Mouse (Mus musculus): Measurements from ENCODE around the gene Neurl3. TPM values are rescaled to one million over a fixed set of nuclear protein-coding genes. Genes with fewer than 3 reads are reported as not detected.

The Neurl3 gene
- total RNA-seq (2012; rRNA removed), result 0.92 and 1.3 TPM in 2 replicates
- 1 to 10 TPM in 1 of 2 experiments, not detected in 1; 3.3 TPM for polyA plus RNA-seq (2012; ENCODE audit: insufficient read depth in 1 of 2, insufficient read length in 2 of 2, low read depth in 1 of 2, low replicate concordance in 2 of 2, missing spikeins in 1 of 2)

DNA sequence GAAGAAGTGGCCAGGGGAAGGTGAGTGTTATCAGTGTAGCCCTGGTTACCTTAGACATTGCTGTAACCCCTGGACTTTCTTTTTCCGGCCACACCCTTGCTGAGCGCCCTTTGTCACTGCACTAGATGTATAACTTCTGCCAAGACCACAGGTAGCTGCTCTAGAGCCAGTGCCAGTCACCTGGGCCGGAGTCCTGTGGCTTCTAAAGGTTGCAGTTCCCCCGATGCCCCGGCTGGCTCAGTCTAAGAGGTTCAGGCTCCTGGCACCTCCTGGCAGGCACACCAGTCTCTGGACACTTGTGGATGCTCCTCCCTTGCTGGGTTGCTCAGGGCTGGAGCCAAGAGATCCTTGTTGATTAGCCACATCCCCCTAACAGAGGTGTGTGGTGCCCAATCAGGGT lies at the start of gene Neurl3:
Gene Neurl3 (minus strand): TSS at position 225 of the 400 bp plus-strand sequence.
- Histone ChIP-seq H3K9me3 (replicated peaks; ENCODE audit: insufficient read depth, low read length) (no peaks in the 10 kb centered on the region), H3K36me3 (ENCODE audit: control insufficient read depth in 1 of 2, insufficient read depth in 2 of 2, low read length in 2 of 2) (peaks cover 0 to 23% of the 10 kb centered on the region in 2 experiments; a peak in 2 of 4 replicates), H3K27ac (ENCODE audit: control insufficient read depth, low read depth, low read length) (peak within 1 kb of the TSS; percentile 28), H3K9ac (ENCODE audit: control insufficient read depth, low read depth, low read length, poor library complexity, severe bottlenecking) (peak within 1 kb of the TSS; percentile 51), H3K4me3 (ENCODE audit: control insufficient read depth in 1 of 2, insufficient read depth in 1 of 2, low read depth in 2 of 2, low read length in 2 of 2) (peak within 1 kb of the TSS; percentile 52 to 55), H3K27me3 (ENCODE audit: control insufficient read depth in 1 of 2, insufficient read depth in 2 of 2, low read length in 2 of 2) (no peaks in the 10 kb centered on the region), H3K79me2 (ENCODE audit: control insufficient read depth, insufficient read depth, low read length, poor library complexity) (no peaks in the 10 kb centered on the region), H3K4me1 (ENCODE audit: control insufficient read depth in 1 of 2, insufficient read depth in 2 of 2, low read length in 2 of 2) (peaks cover 13 to 55% of the 10 kb centered on the region in 2 experiments)
- peak; percentile 34 for DNase-seq (ENCODE audit: low read depth, low spot score)
- no peak for TF ChIP-seq SIN3A (IDR thresholded peaks at IDR 0.05; ENCODE audit: low read length)
- no peak for TF ChIP-seq CTCF (IDR thresholded peaks at IDR 0.05 in 2 of 3, conservative IDR thresholded peaks at IDR 0.05 in 1 of 3; ENCODE audit: control insufficient read depth in 1 of 3, insufficient read depth in 1 of 3, low read depth in 2 of 3, low read length in 3 of 3, poor library complexity in 1 of 3, severe bottlenecking in 1 of 3)
- TF ChIP-seq BHLHE40 (IDR thresholded peaks at IDR 0.05; ENCODE audit: borderline replicate concordance, low read depth, low read length), result no peak
- no peak for TF ChIP-seq POLR2AphosphoS5 (IDR thresholded peaks at IDR 0.05; ENCODE audit: borderline replicate concordance, low read depth, low read length)
- no peak for TF ChIP-seq ELF1 (IDR thresholded peaks at IDR 0.05; ENCODE audit: low read depth, low read length)
- no peak for TF ChIP-seq MAZ (IDR thresholded peaks at IDR 0.05; ENCODE audit: low read depth, low read length)
- TF ChIP-seq GABPA (IDR thresholded peaks at IDR 0.05; ENCODE audit: low read depth, low read length), result no peak
- no peak for TF ChIP-seq E2F4 (IDR thresholded peaks at IDR 0.05; ENCODE audit: borderline replicate concordance, low read depth, low read length)
- TF ChIP-seq TCF12 (IDR thresholded peaks at IDR 0.05; ENCODE audit: low read depth, low read length), result no peak
- TF ChIP-seq JUND (IDR thresholded peaks at IDR 0.05; ENCODE audit: low read depth, low read length), result no peak

DNA sequence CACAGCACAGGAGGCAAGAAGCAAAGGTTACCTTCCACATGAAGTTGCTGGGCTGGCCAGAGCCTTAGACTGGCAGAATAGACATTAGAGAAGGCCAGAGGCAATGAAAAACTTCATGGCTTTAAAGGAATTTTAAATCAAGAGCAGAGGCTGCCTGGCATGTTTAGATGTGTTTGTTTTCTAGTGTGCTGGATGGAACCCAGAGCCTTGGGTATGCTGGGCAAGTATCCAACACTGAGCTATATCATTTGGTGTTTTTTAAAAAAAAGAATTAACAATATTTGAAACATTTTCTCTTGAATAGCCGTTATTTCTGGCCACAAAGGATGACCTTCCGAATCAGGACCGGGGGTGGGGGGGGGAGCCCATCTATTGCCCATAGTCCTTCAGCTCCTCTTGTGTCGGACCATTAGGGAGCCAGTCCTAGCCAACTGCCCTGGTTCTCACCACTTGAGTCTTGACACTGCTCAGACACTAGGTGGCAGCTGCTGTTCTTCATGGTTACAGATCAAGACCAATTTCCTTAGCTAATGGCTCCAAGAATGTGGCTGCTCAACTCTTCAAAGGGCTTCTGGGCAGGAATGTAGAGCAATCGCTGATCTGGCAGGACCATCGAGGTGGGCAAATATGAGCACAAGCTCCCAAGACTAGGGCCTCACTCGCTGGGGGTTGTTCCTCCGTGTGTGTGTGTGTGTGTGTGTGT lies 49.4 kb upstream of the Neurl3 start:
- no peak overlapping the region for H3K27ac ChIP-seq (ENCODE audit: control insufficient read depth, low read depth, low read length)
- no peaks in the 10 kb centered on the region for H3K79me2 ChIP-seq (ENCODE audit: control insufficient read depth, insufficient read depth, low read length, poor library complexity)
- TF ChIP-seq SMC3 (IDR thresholded peaks at IDR 0.05; ENCODE audit: low read depth, low read length) (peak; percentile 77), RAD21 (IDR thresholded peaks at IDR 0.05; ENCODE audit: low read depth, low read length) (peak; percentile 70), ZC3H11A (IDR thresholded peaks at IDR 0.05; ENCODE audit: low read depth, low read length) (peak; percentile 65), MXI1 (IDR thresholded peaks at IDR 0.05; ENCODE audit: low read depth, low read length) (no peak), UBTF (IDR thresholded peaks at IDR 0.05; ENCODE audit: borderline replicate concordance, insufficient read depth, low read depth, low read length) (no peak), CTCF (IDR thresholded peaks at IDR 0.05 in 2 of 3, conservative IDR thresholded peaks at IDR 0.05 in 1 of 3; ENCODE audit: control insufficient read depth in 1 of 3, insufficient read depth in 1 of 3, low read depth in 2 of 3, low read length in 3 of 3, poor library complexity in 1 of 3, severe bottlenecking in 1 of 3) (peak; percentile 41 to 80 (median 63)), HCFC1 (IDR thresholded peaks at IDR 0.05; ENCODE audit: low read depth, low read length) (no peak)
- DNase-seq (ENCODE audit: low read depth, low spot score), result peak; percentile 68
- no peaks in the 10 kb centered on the region for H3K9me3 ChIP-seq (replicated peaks; ENCODE audit: insufficient read depth, low read length)
- no peaks in the 10 kb centered on the region for H3K4me1 ChIP-seq (ENCODE audit: control insufficient read depth in 1 of 2, insufficient read depth in 2 of 2, low read length in 2 of 2)
- H3K9ac ChIP-seq (ENCODE audit: control insufficient read depth, low read depth, low read length, poor library complexity, severe bottlenecking), result no peak overlapping the region
- H3K36me3 ChIP-seq (ENCODE audit: control insufficient read depth in 1 of 2, insufficient read depth in 2 of 2, low read length in 2 of 2), result no peaks in the 10 kb centered on the region
- H3K4me3 ChIP-seq (ENCODE audit: control insufficient read depth in 1 of 2, insufficient read depth in 1 of 2, low read depth in 2 of 2, low read length in 2 of 2), result no peak overlapping the region
- no peaks in the 10 kb centered on the region for H3K27me3 ChIP-seq (ENCODE audit: control insufficient read depth in 1 of 2, insufficient read depth in 2 of 2, low read length in 2 of 2)

Measured in MEL (cell line).